Mouse (Mus musculus) olfactory bulb, adult 2 months (tissue): Measurements from ENCODE around the gene Cyb5r3.

Experiments
- CTCF ChIP-seq: fragments of 200-500 bp; IDR thresholded peaks from 2 replicates; pipeline ENCODE4 v1.5.1; 2012; ENCODE audit warnings: low read depth, mild to moderate bottlenecking, low read length, moderate library complexity; ENCODE audit not compliant: insufficient read depth
- POLR2A ChIP-seq: fragments of 200-500 bp; IDR thresholded peaks from 2 replicates; pipeline ENCODE4 v1.6.1; 2012; ENCODE audit warnings: mild to moderate bottlenecking, low read depth, low read length, moderate library complexity; ENCODE audit not compliant: insufficient read depth

DNA sequence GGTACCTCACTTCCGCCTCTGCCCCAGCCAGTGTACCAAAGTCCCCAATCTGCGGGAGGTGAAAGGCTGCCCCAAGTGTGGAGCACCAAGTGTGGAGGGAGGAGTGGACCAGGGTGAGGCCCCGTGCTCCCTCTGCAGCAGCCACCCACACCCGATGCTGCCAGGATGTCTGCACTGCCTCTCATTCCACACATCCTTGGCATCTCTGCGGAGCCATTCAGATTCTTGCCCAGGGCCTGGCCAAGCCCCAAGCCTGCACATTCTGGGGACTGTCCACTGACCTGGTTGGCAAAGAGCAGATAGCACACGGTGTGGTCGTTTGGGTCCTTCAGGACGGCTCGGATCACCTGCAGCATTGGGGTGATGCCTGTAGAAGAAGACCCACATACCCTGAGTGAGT lies 12.6 kb downstream of the Cyb5r3 start:
- TF ChIP-seq CTCF (no peak), POLR2A (no peak)
